Mouse (Mus musculus) spleen, postnatal 4 days (tissue): Measurements from ENCODE around the gene Mad2l1.
A peak's percentile ranks its signal among the peaks of the same experiment; 100 is the strongest.

Experiments used
- DNase-seq, 2 experiments: peaks; one replicate each; pipeline ENCODE4 v3.0.0; 2022; ENCODE audit warnings: low spot score in 2 of 2

Gene Mad2l1

GRCm38 (mm10) chr6:66535028-66535862, at the start of gene Mad2l1:
Mad2l1 (plus strand) TSS chr6:66535390.
- DNase-seq, result peak; percentile 97

GRCm38 (mm10) chr6:66493685-66494084, 41.5 kb upstream of the Mad2l1 start:
- DNase-seq, result no peak

- no peak for DNase-seq
Measured at GRCm38 (mm10) chr6:66516368-66516767, 18.8 kb upstream of the Mad2l1 start.

- DNase-seq, result no peak
Measured at GRCm38 (mm10) chr6:66528386-66528785, 6.8 kb upstream of the Mad2l1 start.

GRCm38 (mm10) chr6:66533241-66533640, 1.9 kb upstream of the Mad2l1 start:
- DNase-seq, result no peak

GRCm38 (mm10) chr6:66534366-66534941, 736 bp upstream of the Mad2l1 start:
- DNase-seq, result no peak

GRCm38 (mm10) chr6:66535966-66536365, 776 bp downstream of the Mad2l1 start:
- no peak for DNase-seq

GRCm38 (mm10) chr6:66559996-66560395, 24.8 kb downstream of the Mad2l1 start, which contains the start of gene Vmn1r32:
Vmn1r32 (minus strand) TSS chr6:66560096.
- DNase-seq, result no peak

- no peak for DNase-seq
Measured at GRCm38 (mm10) chr6:66595804-66596203, 60.6 kb downstream of the Mad2l1 start.
